Mouse (Mus musculus) cerebellum, adult 11-12 months (tissue): Measurements from ENCODE around the gene Fcho2.
"Not testable (repeated sequence)": the region's sequence is repeated elsewhere in the genome, so short reads cannot be mapped to it uniquely, and the experiment has no call there.

Source experiments
- DNase-seq: peaks from one replicate; pipeline ENCODE4 v3.0.0; 2022

Fcho2 gene

DNA sequence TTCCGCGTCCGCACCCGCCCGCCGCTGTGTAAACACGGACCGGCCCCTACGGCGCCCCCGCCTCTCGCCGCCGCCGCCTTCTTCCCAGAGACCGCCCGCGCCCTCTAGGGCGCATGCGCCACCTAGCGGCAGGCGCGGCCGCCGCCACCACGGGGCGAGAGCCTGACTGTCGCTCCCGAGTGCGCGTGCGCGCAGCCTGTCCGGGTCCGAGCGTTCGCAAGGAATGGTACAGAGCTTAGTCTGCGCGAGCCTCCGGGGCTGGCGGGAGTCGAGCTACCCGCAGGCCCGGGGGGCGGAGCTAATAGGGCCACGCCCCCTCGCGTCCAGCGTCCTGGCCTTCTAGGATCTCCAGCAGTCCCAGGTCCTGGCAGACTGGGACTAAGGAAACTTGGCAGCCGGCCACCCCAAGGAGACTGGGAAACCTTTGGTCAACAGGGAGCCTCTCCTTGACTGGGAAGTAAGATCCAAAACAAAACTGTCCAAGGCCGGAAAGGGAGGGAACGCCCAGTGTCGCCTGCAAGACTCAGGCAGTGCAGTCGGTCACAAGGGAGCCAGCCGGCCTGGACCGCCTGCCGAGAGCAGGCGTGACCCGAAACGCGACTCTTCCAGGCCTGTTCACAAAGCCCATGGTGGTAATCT, at the start of gene Fcho2:
Fcho2 (minus strand) TSS at position 303 of the 639 bp plus-strand sequence.
- DNase-seq, result peak; percentile 97

DNA sequence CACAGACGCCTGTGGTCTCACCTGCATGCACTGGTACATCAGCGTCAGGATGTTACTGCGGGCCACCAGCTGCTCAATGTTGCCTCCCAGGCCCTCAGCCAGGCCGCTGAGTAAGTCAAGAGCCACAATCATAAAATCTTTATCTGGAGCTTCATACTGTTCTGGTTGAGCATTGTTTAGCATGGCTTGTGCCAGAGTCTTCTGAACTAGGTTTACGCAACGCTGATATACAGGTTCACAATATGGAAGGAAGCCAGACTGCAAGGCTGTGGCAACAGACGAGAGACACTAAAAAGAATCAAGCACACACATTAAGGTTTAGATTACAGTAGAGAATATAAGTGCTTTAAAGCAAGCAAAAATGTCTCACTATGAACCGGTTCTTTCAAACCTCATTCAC, 40.0 kb upstream of the Fcho2 start:
- DNase-seq, result no peak

- no peak for DNase-seq
Measured at GRCm38 (mm10) chr13:98845794-98846193, 30.5 kb upstream of the Fcho2 start.

DNA sequence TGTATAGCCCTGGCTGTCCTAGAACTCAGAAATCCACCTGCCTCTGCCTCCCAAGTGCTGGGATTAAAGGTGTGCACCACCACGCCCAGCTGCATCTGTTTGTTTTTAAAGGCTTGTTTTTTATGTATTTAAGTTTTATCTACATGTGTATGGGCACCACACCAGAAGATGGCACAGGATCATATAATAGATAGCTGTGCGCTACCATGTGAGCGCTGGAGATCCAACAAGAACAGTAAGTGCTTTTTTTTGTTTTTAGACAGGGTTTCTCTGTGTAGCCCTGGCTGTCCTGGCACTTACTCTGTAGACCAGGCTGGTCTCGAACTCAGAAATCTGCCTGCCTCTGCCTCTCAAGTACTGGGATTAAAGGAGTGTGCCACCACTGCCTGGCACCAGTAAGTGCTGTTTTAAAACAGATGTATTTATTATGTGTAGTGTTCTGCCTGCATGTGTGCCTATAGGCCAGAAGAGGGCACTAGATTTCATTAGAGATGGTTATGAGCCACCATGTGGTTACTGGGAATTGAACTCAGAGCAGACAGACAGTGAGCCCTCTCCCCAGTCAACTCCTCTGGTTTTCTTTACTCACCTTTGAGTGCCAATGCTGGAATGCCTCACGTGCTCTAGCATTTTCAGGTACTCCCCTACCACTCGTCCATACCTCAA, 21.3 kb upstream of the Fcho2 start:
- no peak for DNase-seq

DNA sequence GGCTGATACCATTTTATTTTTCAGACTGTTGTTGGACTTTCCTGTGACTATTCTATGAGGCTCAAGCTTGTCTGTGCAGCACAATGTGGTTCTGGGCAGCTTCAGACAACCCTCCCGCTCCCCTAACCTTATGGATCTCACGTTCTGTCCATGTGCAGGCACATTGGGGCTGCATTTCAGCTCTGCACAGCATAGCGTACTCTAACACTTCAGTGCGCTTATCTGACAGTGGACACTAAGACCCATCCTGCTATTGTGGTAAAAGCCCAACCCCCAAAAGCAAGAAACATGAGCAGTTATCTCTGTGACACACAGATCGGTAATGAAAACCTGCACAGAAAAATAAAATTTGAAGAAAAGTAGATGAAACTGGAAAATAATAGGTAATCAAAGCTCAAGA, 20.5 kb upstream of the Fcho2 start:
- DNase-seq, result no peak

DNA sequence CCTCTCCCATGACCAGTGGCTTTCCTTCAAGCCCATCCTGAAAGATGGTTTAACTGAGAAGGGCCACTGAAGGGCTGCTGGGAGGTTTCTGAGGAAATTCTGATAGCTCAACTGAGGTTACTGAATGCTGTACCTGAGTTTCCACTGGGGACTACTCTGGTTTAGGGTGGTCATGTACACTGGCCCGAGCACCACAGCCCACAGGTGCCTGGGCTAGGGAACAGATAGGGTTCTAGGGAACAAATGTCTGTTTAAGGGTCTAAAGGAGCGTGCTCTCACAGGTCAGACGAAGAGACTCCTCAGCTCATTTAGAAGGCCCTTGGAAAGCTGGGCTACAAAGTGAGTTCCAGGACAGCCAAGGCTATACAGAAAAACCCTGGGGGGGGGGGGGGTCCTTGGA, 19.5 kb upstream of the Fcho2 start:
- DNase-seq, result no peak

DNA sequence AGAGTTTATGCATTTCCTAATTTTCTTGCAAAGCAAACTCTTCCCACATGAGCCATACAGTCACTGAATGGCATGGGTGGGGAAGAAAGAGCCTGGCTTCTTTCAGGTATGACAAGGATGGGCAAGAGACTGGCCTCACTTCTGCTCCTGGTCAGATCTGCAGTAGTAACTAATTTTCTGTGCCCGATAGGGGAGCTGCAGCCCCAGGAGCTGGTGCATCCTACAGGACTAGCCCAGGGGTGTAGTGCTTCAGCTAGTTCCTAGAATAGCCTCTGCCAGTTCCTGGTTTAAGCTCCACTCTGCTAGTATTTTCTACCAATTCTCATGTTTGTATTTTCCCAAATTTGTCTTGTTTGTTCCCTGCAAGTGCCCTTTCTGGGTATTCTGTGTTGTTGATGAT, 18.9 kb upstream of the Fcho2 start:
- no peak for DNase-seq

DNA sequence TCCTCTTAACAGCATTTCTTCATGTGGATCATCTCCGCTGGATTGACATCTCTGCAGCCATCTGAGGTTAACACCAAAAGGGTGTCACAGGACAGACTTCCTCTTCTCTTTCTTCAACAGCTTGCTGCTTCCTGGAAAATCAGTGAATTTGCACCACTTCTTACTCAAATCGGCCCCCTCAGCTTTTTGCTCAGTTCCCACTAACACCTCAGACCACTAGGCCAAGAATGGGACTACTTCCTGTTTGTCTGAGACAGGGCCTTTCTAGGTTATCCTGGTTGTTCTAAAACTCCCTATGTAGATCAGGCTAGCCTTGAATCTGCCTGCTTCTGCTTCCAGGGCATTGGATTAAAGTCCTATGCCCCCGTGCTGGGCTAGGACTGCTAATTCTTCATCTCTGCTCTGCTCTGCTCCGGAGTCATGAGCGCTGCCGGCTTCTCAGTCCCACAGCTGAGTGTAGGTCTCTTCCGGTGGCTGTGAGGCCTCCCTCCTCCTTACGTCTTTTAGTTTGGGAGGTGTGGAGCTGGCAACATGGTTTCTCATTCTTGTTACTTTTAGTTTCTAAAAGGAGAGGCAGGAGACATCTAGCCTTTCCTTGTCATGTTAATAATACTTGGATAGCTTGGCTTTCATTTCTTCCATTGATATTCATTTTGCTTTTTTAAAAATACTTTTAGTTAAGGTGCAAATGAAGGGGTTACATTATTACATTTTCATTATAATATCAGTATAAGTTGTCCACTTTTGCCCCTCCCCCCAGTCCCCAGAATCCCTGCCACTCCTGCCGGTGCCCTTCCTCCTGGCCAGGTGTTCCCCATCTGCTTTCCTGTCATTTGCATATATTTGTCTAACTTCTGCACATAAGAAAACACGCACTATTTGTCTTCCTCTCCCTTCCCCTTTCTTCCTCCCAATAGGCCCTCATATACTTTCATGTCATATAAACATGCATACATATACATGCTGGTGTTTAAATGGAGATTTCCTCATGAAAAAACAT, 17.5 kb upstream of the Fcho2 start:
- no peak for DNase-seq

DNA sequence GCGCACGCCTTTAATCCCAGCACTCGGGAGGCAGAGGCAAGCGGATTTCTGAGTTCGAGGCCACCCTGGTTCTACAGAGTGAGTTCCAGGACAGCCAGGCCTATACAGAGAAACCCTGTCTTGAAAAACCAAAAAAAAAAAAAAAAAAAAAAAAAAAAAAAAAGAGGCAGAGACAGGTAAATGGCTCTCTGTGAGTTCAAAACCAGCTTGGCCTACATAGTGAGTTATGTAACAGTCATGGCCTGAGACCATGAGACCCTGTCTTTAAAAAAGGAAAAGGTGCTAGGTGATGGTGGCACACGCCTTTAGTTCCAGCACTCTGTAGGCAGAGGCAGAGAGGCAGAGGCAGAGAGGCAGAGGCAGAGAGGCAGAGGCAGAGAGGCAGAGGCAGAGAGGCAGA, 13.8 kb upstream of the Fcho2 start:
- not testable (repeated sequence) for DNase-seq

DNA sequence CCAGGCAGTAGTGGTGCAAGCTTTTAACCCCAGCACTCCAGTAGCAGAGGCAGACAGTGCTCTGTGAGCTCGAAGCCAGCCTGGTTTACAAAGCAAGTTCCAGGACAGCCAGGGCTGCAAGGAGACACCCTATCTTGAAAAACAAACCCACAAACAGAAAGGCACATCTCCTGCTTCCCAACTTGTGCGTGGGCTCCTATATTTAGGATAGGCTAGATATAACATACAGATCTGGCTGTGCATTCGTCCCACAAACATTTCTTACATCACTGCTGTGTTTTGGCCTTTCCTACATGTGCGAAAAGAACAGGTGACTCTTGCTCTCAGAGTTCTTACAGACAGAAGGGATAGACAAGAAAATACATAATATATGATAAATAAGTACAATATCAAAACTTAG, 10.3 kb upstream of the Fcho2 start:
- no peak for DNase-seq

DNA sequence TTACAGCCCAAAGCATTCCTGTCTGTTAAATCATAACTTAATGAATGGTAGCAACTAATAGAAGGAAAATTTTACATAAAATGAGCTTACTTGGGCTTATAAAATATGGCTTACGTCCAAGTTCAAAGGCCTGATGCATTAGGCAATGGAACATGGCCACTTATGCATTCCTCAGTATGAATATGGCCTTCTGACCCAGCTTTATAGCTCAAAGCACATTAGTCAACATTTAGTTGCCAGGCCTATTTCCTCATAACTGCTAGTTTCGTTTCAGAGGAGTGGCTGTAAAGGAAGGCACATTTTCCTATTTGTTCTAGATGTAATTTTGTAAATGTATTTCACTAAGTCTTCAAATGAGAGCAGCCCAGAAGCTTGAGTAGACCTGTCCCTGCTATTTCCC, 3.8 kb upstream of the Fcho2 start:
- no peak for DNase-seq

DNA sequence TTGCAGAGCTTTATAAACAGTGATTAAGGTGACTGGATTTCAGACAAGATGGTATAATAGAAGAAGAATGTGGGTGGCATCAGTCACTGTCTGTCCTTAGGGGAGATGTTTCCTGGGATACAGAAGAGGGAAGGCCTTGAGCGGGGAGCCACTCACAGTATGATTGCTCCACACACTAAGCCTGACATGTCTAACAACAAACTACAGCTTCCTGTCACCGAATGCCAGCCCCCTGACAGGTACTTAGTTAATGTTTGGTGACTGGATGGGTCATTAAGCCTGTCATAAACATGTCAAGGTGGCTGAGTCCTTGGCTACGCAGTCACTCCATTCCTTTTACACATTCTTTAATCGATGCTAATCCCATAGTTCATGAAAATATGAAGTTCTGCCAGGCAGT, 3.0 kb upstream of the Fcho2 start:
- no peak for DNase-seq

DNA sequence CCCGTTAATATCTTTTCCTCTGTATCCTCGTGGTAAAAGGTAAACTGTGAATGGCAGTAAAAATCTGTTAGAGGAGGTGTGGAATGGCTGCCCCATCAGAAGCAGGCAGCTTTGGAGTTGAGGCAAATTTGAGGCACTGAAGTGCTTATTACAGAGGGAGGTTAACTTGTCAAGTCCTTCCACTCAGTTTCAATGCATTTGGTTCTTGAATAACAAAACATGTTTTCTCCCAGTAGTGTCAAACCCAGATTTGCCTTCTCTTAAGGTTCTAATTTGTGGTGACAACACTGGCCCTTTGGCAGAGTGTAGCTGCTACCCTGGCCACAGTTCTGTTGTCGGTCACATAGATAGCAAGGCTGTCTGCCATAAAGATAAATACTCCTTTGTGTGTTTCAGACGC, 2.5 kb upstream of the Fcho2 start:
- DNase-seq, result no peak

DNA sequence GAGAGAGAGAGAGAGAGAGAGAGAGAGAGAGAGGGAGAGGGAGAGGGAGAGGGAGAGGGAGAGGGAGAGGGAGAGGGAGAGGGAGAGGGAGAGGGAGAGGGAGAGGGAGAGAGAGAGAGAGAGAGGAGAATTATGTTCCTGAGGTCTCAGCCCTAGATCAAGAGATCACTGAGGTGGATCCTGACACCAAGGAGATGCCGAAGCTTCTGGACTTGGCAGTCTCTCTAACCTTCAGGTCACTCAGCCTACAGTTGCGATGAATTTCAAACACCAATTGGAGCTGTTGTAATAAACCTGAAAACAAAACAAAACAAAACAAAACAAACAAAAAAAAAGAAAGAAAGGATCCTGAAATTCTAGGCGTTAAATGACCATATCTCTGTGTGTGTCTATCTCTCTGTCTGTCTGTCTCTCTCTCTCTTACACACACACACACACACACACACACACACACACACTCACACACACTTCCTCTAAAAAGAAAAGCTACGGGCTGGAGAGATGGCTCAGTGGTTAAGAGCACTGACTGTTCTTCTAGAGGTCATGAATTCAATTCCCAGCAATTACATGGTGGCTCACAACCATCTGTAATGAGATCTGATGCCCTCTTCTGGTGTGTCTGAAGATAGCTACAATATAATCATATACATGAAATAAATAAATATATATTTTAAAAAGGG, 1.9 kb upstream of the Fcho2 start:
- DNase-seq, result not testable (repeated sequence)

GRCm38 (mm10) chr13:98816571-98816970, 1.3 kb upstream of the Fcho2 start:
- no peak for DNase-seq

DNA sequence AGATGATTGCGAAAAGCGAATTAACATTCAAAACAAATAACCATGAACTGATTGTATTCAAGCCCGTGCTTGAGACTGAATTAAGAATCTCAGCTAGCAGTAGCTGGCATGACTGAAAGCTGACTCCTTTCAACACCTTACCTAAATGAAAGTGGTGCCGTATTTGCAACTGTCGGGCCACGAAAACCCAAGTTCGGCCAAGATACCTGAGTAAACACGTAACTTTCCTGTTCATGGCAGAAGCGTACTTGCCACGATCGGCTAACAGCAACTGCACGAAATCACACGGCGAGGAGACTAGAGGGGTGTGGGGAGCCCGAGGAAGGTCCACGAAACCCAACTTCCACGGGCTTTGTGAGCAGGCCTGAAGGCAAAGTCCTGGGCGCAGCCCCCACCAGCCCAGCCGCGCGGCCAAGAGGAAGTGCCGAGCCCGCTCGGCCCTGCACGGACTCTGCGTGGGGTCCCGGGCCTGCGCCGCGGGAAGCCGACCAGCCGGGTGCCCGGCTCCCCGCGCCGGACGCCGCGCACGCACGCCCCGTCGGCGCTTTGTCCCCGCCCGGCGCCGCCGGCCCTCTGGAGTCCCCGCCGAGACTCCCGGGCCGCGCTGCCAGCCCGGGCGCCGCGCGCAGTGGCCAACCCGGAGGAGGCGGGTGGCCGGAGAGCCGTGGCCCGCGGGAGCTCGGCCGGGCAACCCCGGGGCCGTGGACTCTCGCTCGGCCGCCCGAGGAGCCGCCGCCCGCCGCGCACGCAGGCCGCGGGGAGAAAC, 791 bp downstream of the Fcho2 start:
- peak; percentile 55 for DNase-seq

DNA sequence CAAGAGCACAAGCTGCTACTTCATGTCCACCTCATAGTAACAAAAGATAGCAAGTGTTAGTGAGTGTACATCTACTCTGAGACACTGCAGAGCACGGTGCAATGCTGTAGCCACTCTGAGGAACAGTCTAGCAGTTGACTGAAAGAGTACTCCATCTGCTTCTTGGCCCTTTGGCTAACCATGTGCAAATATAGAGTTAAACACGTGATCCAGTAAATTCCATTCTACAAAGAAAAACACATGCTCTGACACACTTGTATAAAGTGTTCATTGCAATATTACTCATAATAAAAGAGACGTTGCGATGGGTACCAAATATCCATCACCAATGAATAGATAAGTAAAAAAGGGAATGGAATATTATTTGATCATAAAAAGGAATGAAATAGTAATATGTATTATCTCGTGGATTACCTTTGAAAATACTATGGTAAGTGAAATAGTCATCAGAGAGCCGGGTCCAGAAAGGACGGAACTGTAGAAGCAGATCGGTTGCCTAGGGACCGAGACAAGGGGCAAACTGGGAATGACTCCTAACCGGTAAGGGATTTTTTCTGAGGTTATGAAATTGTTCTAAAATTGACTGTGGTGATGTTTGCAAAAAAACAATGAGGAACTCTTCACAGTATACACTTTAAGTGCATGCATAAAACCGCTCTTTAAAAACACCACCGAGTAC, 1.5 kb downstream of the Fcho2 start:
- DNase-seq, result no peak

GRCm38 (mm10) chr13:98813167-98813566, 2.1 kb downstream of the Fcho2 start:
- DNase-seq, result no peak

DNA sequence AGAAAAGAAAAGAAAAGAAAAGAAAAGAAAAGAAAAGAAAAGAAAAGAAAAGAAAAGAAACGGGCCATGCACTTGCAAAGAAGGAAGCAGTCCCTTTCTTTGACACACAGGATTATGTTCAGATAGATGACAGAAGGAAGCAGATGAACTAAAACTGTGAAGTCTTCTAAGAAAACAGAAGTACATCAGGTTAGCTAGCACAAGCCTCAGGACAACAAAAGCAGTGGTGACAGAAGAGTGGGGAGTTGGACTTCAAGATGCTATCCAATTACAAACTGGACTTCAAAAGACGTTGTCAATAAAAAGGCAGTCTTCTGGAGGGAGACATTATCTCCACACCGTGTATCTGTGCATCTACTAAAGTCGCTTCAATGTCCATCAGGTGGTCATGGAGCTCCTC, 3.0 kb downstream of the Fcho2 start:
- no peak for DNase-seq

DNA sequence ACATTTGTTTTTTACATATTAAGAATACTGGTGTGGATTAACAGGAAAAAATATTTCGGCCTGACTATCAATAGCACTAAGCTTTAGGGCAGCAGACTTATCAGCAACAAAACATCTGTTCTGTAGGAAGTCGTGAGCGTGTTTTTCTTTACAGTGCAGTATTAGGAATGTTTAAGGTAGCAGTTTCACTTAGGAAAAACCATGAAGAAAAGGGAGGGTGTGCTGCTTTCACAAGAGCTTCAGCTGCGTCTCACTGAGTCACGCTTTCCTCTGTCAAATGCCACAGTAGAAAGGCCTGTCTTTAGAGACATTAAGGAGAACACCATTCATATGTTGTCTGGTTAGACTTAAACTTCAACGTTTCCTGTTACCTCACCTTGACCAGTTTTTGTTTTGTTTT, 5.1 kb downstream of the Fcho2 start:
- no peak for DNase-seq

GRCm38 (mm10) chr13:98809087-98809486, 6.2 kb downstream of the Fcho2 start:
- DNase-seq, result no peak

- no peak for DNase-seq
Measured at GRCm38 (mm10) chr13:98804480-98804879, 10.8 kb downstream of the Fcho2 start.
